Mouse (Mus musculus) regulatory T cell (primary cell): ENCODE measurements around the gene Ogfod3.

Experiments
- in situ Hi-C: fragments of 300-600 bp; cut with MboI, MseI; formaldehyde crosslinking; loops from one replicate; pipeline ENCODE4 v1.15.1; 2025; ENCODE audit warnings: high pct_unique_total_duplicates

The Ogfod3 gene

GRCm38 (mm10) chr11:121204161-121205006, at the start of gene Ogfod3, which contains the start of gene Hexdc:
Ogfod3 (minus strand) TSS chr11:121204711.
Hexdc (plus strand) TSS chr11:121204433.
- in situ Hi-C loops, result no loop called here

GRCm38 (mm10) chr11:121250196-121250595, 45.7 kb upstream of the Ogfod3 start:
- in situ Hi-C loops, result no loop called here

- in situ Hi-C loops, result no loop called here
Observed at GRCm38 (mm10) chr11:121239669-121240068, 35.2 kb upstream of the Ogfod3 start.

- in situ Hi-C loops, result no loop called here
Observed at GRCm38 (mm10) chr11:121237345-121238128, 33.0 kb upstream of the Ogfod3 start.

GRCm38 (mm10) chr11:121236564-121237344, 32.2 kb upstream of the Ogfod3 start, which contains the start of gene Narf:
Narf (plus strand) TSS chr11:121237253.
- in situ Hi-C loops, result no loop called here

- in situ Hi-C loops, result no loop called here
Observed at GRCm38 (mm10) chr11:121235475-121236238, 31.1 kb upstream of the Ogfod3 start.

GRCm38 (mm10) chr11:121232706-121233105, 28.2 kb upstream of the Ogfod3 start:
- in situ Hi-C loops, result no loop called here

- in situ Hi-C loops, result no loop called here
Observed at GRCm38 (mm10) chr11:121231628-121232291, 27.2 kb upstream of the Ogfod3 start.

GRCm38 (mm10) chr11:121231191-121231590, 26.7 kb upstream of the Ogfod3 start:
- in situ Hi-C loops, result no loop called here

GRCm38 (mm10) chr11:121229018-121229439, 24.5 kb upstream of the Ogfod3 start, which contains the start of gene Cybc1:
Cybc1 (minus strand) TSS chr11:121229322.
- in situ Hi-C loops, result no loop called here

- in situ Hi-C loops, result no loop called here
Observed at GRCm38 (mm10) chr11:121228129-121229017, 23.9 kb upstream of the Ogfod3 start.

- in situ Hi-C loops, result no loop called here
Observed at GRCm38 (mm10) chr11:121221321-121222010, 17.0 kb upstream of the Ogfod3 start.

- in situ Hi-C loops, result no loop called here
Observed at GRCm38 (mm10) chr11:121220771-121221170, 16.3 kb upstream of the Ogfod3 start.

- in situ Hi-C loops, result no loop called here
Observed at GRCm38 (mm10) chr11:121219776-121220175, 15.3 kb upstream of the Ogfod3 start.

GRCm38 (mm10) chr11:121216831-121217230, 12.3 kb upstream of the Ogfod3 start:
- in situ Hi-C loops, result no loop called here

GRCm38 (mm10) chr11:121203859-121204160, 701 bp downstream of the Ogfod3 start:
- in situ Hi-C loops, result no loop called here

GRCm38 (mm10) chr11:121201436-121202198, 2.9 kb downstream of the Ogfod3 start:
- in situ Hi-C loops, result no loop called here

- in situ Hi-C loops, result no loop called here
Observed at GRCm38 (mm10) chr11:121200781-121201180, 3.7 kb downstream of the Ogfod3 start.
